Mouse (Mus musculus) megakaryocyte, embryonic 14.5 days (primary cell): ENCODE measurements around the gene Golga5.

ENCODE experiments used
- FLI1 ChIP-seq: IDR thresholded peaks from 2 replicates; pipeline ENCODE4 v1.6.1; 2012; ENCODE audit warnings: low read length, inconsistent platforms, mixed read lengths
- GATA1 ChIP-seq: IDR thresholded peaks from 3 replicates; pipeline ENCODE4 v1.6.1; 2012; ENCODE audit warnings: mixed read lengths, low read length, inconsistent platforms, borderline replicate concordance

DNA sequence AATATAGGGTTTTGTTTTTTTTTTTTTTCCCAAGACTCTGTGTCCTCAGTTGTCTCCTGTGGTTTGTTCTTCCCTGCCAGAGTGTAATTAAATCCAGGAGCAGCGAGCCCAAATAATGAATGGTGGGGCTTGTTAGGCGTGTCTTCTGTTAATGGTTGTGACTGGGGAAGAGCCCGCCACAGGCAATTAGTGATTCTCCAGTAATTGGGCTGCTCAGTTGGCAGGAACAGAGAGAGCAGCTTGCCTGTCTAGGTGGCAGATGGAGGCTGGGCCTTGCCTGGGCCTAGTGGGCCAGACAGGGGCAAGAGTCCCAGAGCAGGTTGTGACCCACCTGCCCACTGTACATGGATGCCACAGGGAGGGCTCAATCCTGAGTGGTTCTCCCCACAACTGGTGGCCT lies 42.4 kb downstream of the Golga5 start:
- TF ChIP-seq GATA1 (no peak), FLI1 (no peak)
